Mouse (Mus musculus) liver, embryonic 14.5 days (tissue): ENCODE data around the gene Fam205a1. TPM values are rescaled to one million over a fixed set of nuclear protein-coding genes. Genes with fewer than 3 reads are reported as not detected.
"Not testable (repeated sequence)": the region's sequence is repeated elsewhere in the genome, so short reads cannot be mapped to it uniquely, and the experiment has no call there.

Experiments
- ATAC-seq: fragments of 200-750 bp; cut with Nextera tagmentation; 2 replicates; pipeline ENCODE4 v1.8.0; 2017; ENCODE audit warnings: moderate number of reproducible peaks, mild to moderate bottlenecking, moderate library complexity; ENCODE audit not compliant: insufficient read depth
- DNase-seq, 3 experiments: peaks; one replicate each; pipeline ENCODE4 v3.0.0-alpha.2; 2012 to 2013; ENCODE audit warnings: low read depth in 3 of 3, low spot score in 3 of 3
- H3K27ac ChIP-seq: fragments of 300-500 bp; sonication (generic); 2 replicates; pipeline ENCODE4 v1.5.1; 2014; ENCODE audit warnings: moderate library complexity, mild to moderate bottlenecking, control low read depth, inconsistent platforms
- H3K27me3 ChIP-seq: fragments of 300-500 bp; sonication (generic); 2 replicates; pipeline ENCODE4 v1.6.1; 2014; ENCODE audit warnings: mild to moderate bottlenecking, low read length, moderate library complexity; ENCODE audit not compliant: control insufficient read depth, insufficient read depth
- H3K36me3 ChIP-seq: fragments of 300-500 bp; sonication (generic); replicated peaks from 2 replicates; pipeline ENCODE4 v1.6.1; 2014; ENCODE audit warnings: low read depth; ENCODE audit not compliant: control insufficient read depth, insufficient read depth
- H3K4me1 ChIP-seq, 2 experiments: fragments of 200-500 bp in 1 of 2; fragments of 300-500 bp in 1 of 2; sonication (generic) in 1 of 2; replicated peaks; 2 replicates each; pipeline ENCODE4 v1.6.1; 2012 to 2014; ENCODE audit warnings: antibody characterized with exemption in 1 of 2, inconsistent platforms in 1 of 2, low read length in 1 of 2; ENCODE audit not compliant: control insufficient read depth in 2 of 2, insufficient read depth in 2 of 2
- H3K4me2 ChIP-seq: fragments of 300-500 bp; sonication (generic); 2 replicates; pipeline ENCODE4 v1.6.1; 2014; ENCODE audit warnings: low read depth, mild to moderate bottlenecking, control low read depth, moderate library complexity
- H3K4me3 ChIP-seq, 2 experiments: fragments of 200-500 bp in 1 of 2; fragments of 300-500 bp in 1 of 2; sonication (generic) in 1 of 2; 2 replicates each; pipeline ENCODE4 v1.5.1; 2012 to 2014; ENCODE audit warnings: low read depth in 2 of 2, low read length in 2 of 2, mild to moderate bottlenecking in 2 of 2, control low read depth in 1 of 2, inconsistent platforms in 1 of 2, moderate library complexity in 1 of 2; ENCODE audit not compliant: insufficient read depth in 1 of 2
- H3K9ac ChIP-seq: fragments of 300-500 bp; sonication (generic); replicated peaks from 2 replicates; pipeline ENCODE4 v1.6.1; 2014; ENCODE audit warnings: mild to moderate bottlenecking, control low read depth, moderate library complexity
- H3K9me3 ChIP-seq: fragments of 300-500 bp; sonication (generic); 2 replicates; pipeline ENCODE4 v1.6.1; 2016; ENCODE audit warnings: low read length, mixed read lengths; ENCODE audit not compliant: control insufficient read depth
- EP300 ChIP-seq: IDR thresholded peaks from 2 replicates; pipeline ENCODE4 v1.6.1; 2016; ENCODE audit warnings: antibody characterized with exemption, low read depth
- WGBS: fragments of 180-500 bp; shearing (Covaris S2); extraction: QIAGEN DNeasy Blood & Tissue Kit; methylation state at CpG from one replicate; pipeline ENCODE4 v1.1.7; 2014; ENCODE audit not compliant: insufficient replicate concordance; 5-methylcytosine and 5-hydroxymethylcytosine counted together
- polyA plus RNA-seq, 2 experiments: library from polyadenylated mRNA; depleted of rRNA in 1 of 2; stranded (reverse) in 1 of 2; unstranded in 1 of 2; fragments of >200 nt; fragmentation: Nextera tagmentation in 1 of 2; extraction: Ambion mirVana in 1 of 2; gene quantifications; 2 replicates each; pipeline versions ENCODE4 v1.2.1 to v1.2.3; 2012 to 2014

The Fam205a1 gene
- polyA plus RNA-seq, 2 experiments, result 0.04 to 0.21 TPM

DNA sequence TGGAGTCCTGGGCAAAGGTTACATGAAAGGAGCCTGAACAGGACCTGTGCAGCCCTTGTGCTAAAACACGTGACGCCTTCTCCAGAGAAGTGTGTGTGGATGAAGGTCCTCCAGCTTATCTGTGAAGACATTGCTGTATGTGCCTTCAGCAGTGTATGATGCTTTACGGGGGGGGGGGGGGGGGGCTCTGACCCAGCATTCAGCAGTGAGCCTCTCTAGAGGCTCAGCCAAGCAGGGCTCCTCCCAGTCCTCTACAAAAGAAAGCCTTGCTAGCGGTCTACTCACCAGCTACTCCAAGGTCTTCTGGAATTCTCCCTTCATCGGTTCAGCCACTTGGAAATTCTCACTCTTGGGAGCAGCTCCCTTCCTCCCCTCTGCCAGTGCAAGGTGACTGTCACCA lies 9.8 kb upstream of the Fam205a1 start:
- Histone ChIP-seq H3K27ac (peak overlapping the region; percentile 83), H3K4me3 (peak overlapping the region; percentile 34 to 50; a peak in 3 of 4 replicates), H3K4me2 (peak overlapping the region; percentile 59), H3K9ac (peak overlapping the region; percentile 59), H3K4me1 (peaks cover 44 to 63% of the 10 kb centered on the region in 2 experiments)
- 44% methylated on average over 5 of the region's 5 CpGs for WGBS
- not testable (repeated sequence) for H3K36me3 ChIP-seq, H3K9me3 ChIP-seq, DNase-seq, H3K27me3 ChIP-seq
- TF ChIP-seq EP300, result peak; percentile 45; the same call in 1 of the 2 replicates
- peak; percentile 72 for ATAC-seq

- WGBS, result 11% methylated on average over 9 of the region's 9 CpGs
- not testable (repeated sequence) for H3K9me3 ChIP-seq, H3K27me3 ChIP-seq, H3K36me3 ChIP-seq, H3K4me3 ChIP-seq
- ATAC-seq (peak; percentile 100), DNase-seq (peak; percentile 90 to 92 (median 91))
- peaks cover 18 to 37% of the 10 kb centered on the region in 2 experiments for H3K4me1 ChIP-seq
- peak; percentile 92 for TF ChIP-seq EP300
- peak overlapping the region; percentile 74 for H3K9ac ChIP-seq
- peak overlapping the region; percentile 97 for H3K27ac ChIP-seq
- H3K4me2 ChIP-seq, result peak overlapping the region; percentile 60
Measured at GRCm38 (mm10) chr4:42860483-42860882, 6.8 kb upstream of the Fam205a1 start.

- 42% methylated on average over 1 of the region's 1 CpGs for WGBS
- not testable (repeated sequence) for DNase-seq, H3K27me3 ChIP-seq, H3K27ac ChIP-seq, ATAC-seq, H3K4me2 ChIP-seq, H3K9ac ChIP-seq, H3K36me3 ChIP-seq, H3K4me3 ChIP-seq, H3K9me3 ChIP-seq
- H3K4me1 ChIP-seq, result peaks cover 6 to 19% of the 10 kb centered on the region in 2 experiments; a peak in 3 of 4 replicates
Measured at GRCm38 (mm10) chr4:42856671-42857070, 3.0 kb upstream of the Fam205a1 start, which contains the start of gene Gm12394. TSS of gene Gm12394 (minus strand) at chr4:42856771.

Other genes starting within 250 kb of the Fam205a1 start
- not detected in 2 replicates for gene Gm10591, start 241.7 kb downstream of the Fam205a1 start, polyA plus RNA-seq (2012; rRNA removed)
- not detected in 2 replicates for gene Gm10591, start 241.7 kb downstream of the Fam205a1 start, polyA plus RNA-seq (2014; fragmentation: Nextera tagmentation; extraction: Ambion mirVana)
- gene Gm2564, start 224.2 kb downstream of the Fam205a1 start, polyA plus RNA-seq (2012; rRNA removed), result not detected in 2 replicates
- gene Gm2564, start 224.2 kb downstream of the Fam205a1 start, polyA plus RNA-seq (2014; fragmentation: Nextera tagmentation; extraction: Ambion mirVana), result not detected in 2 replicates
- not detected in 2 replicates for gene Ccl27b, start 198.6 kb downstream of the Fam205a1 start, polyA plus RNA-seq (2012; rRNA removed)
- gene Ccl27b, start 198.6 kb downstream of the Fam205a1 start, polyA plus RNA-seq (2014; fragmentation: Nextera tagmentation; extraction: Ambion mirVana), result not detected in 2 replicates
- not detected in 2 replicates for gene Il11ra2, start 192.0 kb downstream of the Fam205a1 start, polyA plus RNA-seq (2012; rRNA removed)
- not detected in 2 replicates for gene Il11ra2, start 192.0 kb downstream of the Fam205a1 start, polyA plus RNA-seq (2014; fragmentation: Nextera tagmentation; extraction: Ambion mirVana)
- gene 4930578G10Rik, start 118.3 kb downstream of the Fam205a1 start, polyA plus RNA-seq (2012; rRNA removed), result not detected in 2 replicates
- not detected in 2 replicates for gene 4930578G10Rik, start 118.3 kb downstream of the Fam205a1 start, polyA plus RNA-seq (2014; fragmentation: Nextera tagmentation; extraction: Ambion mirVana)
- not detected in 2 replicates for gene Ccl19, start 97.3 kb downstream of the Fam205a1 start, polyA plus RNA-seq (2012; rRNA removed)
- not detected in 2 replicates for gene Ccl19, start 97.3 kb downstream of the Fam205a1 start, polyA plus RNA-seq (2014; fragmentation: Nextera tagmentation; extraction: Ambion mirVana)
- 0.10 and 0.14 TPM in 2 replicates for gene Ccl21a, start 79.9 kb downstream of the Fam205a1 start, polyA plus RNA-seq (2012; rRNA removed)
- not detected in 2 replicates for gene Ccl21a, start 79.9 kb downstream of the Fam205a1 start, polyA plus RNA-seq (2014; fragmentation: Nextera tagmentation; extraction: Ambion mirVana)
- gene Gm12394, start 2.9 kb upstream of the Fam205a1 start, polyA plus RNA-seq (2012; rRNA removed), result 0.01 TPM in 1 of 2 replicates, not detected in the other
- 0.05 TPM in 1 of 2 replicates, not detected in the other for gene Gm12394, start 2.9 kb upstream of the Fam205a1 start, polyA plus RNA-seq (2014; fragmentation: Nextera tagmentation; extraction: Ambion mirVana)
- gene Fam205c, start 20.3 kb upstream of the Fam205a1 start, polyA plus RNA-seq (2012; rRNA removed), result 0.06 and 0.07 TPM in 2 replicates
- 0.15 and 0.30 TPM in 2 replicates for gene Fam205c, start 20.3 kb upstream of the Fam205a1 start, polyA plus RNA-seq (2014; fragmentation: Nextera tagmentation; extraction: Ambion mirVana)
- gene Phf24, start 62.8 kb upstream of the Fam205a1 start, polyA plus RNA-seq (2012; rRNA removed), result 0.12 and 0.16 TPM in 2 replicates
- gene Phf24, start 62.8 kb upstream of the Fam205a1 start, polyA plus RNA-seq (2014; fragmentation: Nextera tagmentation; extraction: Ambion mirVana), result 0.08 and 0.14 TPM in 2 replicates
- 0.90 and 1.3 TPM in 2 replicates for gene Dnajb5, start 95.9 kb upstream of the Fam205a1 start, polyA plus RNA-seq (2012; rRNA removed)
- gene Dnajb5, start 95.9 kb upstream of the Fam205a1 start, polyA plus RNA-seq (2014; fragmentation: Nextera tagmentation; extraction: Ambion mirVana), result 0.43 and 0.54 TPM in 2 replicates
- 0.07 TPM in 1 of 2 replicates, not detected in the other for gene 1700022I11Rik, start 115.7 kb upstream of the Fam205a1 start, polyA plus RNA-seq (2012; rRNA removed)
- gene 1700022I11Rik, start 115.7 kb upstream of the Fam205a1 start, polyA plus RNA-seq (2014; fragmentation: Nextera tagmentation; extraction: Ambion mirVana), result 0.16 and 0.44 TPM in 2 replicates
- 48.9 and 80.0 TPM in 2 replicates for gene Vcp, start 146.6 kb upstream of the Fam205a1 start, polyA plus RNA-seq (2012; rRNA removed)
- gene Vcp, start 146.6 kb upstream of the Fam205a1 start, polyA plus RNA-seq (2014; fragmentation: Nextera tagmentation; extraction: Ambion mirVana), result 176 and 191 TPM in 2 replicates
- gene Fancg, start 156.6 kb upstream of the Fam205a1 start, polyA plus RNA-seq (2012; rRNA removed), result 8.2 and 9.9 TPM in 2 replicates
- 8.3 and 10.0 TPM in 2 replicates for gene Fancg, start 156.6 kb upstream of the Fam205a1 start, polyA plus RNA-seq (2014; fragmentation: Nextera tagmentation; extraction: Ambion mirVana)
- gene Pigo, start 171.9 kb upstream of the Fam205a1 start, polyA plus RNA-seq (2012; rRNA removed), result 9.2 and 10.4 TPM in 2 replicates
- gene Pigo, start 171.9 kb upstream of the Fam205a1 start, polyA plus RNA-seq (2014; fragmentation: Nextera tagmentation; extraction: Ambion mirVana), result 8.3 and 11.0 TPM in 2 replicates
- gene Stoml2, start 177.8 kb upstream of the Fam205a1 start, polyA plus RNA-seq (2012; rRNA removed), result 55.8 and 83.2 TPM in 2 replicates
- 200 and 229 TPM in 2 replicates for gene Stoml2, start 177.8 kb upstream of the Fam205a1 start, polyA plus RNA-seq (2014; fragmentation: Nextera tagmentation; extraction: Ambion mirVana)
- 22.2 and 25.8 TPM in 2 replicates for gene Fam214b, start 192.3 kb upstream of the Fam205a1 start, polyA plus RNA-seq (2012; rRNA removed)
- gene Fam214b, start 192.3 kb upstream of the Fam205a1 start, polyA plus RNA-seq (2014; fragmentation: Nextera tagmentation; extraction: Ambion mirVana), result 16.9 and 20.9 TPM in 2 replicates
- 0.59 and 0.73 TPM in 2 replicates for gene Unc13b, start 205.1 kb upstream of the Fam205a1 start, polyA plus RNA-seq (2012; rRNA removed)
- gene Unc13b, start 205.1 kb upstream of the Fam205a1 start, polyA plus RNA-seq (2014; fragmentation: Nextera tagmentation; extraction: Ambion mirVana), result 0.19 and 0.37 TPM in 2 replicates